Mouse (Mus musculus) heart, adult 8-10 months (tissue): ENCODE measurements around the gene Gm20388. TPM values are rescaled to one million over a fixed set of nuclear protein-coding genes. Genes with fewer than 3 reads are reported as not detected.
"Not testable (repeated sequence)": the region's sequence is repeated elsewhere in the genome, so short reads cannot be mapped to it uniquely, and the experiment has no call there.

Experiments
- DNase-seq: peaks from one replicate; pipeline ENCODE4 v3.0.0; 2022; ENCODE audit warnings: low spot score
- total RNA-seq, 4 experiments: library from RNA; stranded (reverse); gene quantifications; 2 replicates each; pipeline ENCODE4 v1.2.4; 2022

Gm20388 gene
- total RNA-seq, 4 experiments from 2014 or later: 4.2 to 6.7 TPM; not detected in 2

DNA sequence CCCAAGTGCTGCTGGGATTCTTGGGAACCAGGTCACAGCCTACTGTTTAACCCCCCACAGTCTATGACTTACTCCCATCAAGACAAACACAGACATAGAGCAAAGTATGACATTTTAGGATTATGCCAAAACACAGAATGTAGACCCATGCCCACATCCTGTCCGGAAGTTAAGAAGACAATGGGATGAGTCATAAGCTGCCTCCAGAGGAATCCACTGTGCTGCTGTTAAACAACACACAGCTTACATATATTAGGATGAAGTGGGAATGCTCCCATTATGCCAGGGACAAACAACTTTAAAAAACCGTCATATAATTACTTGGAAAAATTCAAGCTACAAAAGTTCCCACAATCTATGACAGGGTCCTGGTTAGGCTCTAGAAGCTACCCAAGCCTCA lies 3079.3 kb downstream of the Gm20388 start:
- DNase-seq: no peak

DNA sequence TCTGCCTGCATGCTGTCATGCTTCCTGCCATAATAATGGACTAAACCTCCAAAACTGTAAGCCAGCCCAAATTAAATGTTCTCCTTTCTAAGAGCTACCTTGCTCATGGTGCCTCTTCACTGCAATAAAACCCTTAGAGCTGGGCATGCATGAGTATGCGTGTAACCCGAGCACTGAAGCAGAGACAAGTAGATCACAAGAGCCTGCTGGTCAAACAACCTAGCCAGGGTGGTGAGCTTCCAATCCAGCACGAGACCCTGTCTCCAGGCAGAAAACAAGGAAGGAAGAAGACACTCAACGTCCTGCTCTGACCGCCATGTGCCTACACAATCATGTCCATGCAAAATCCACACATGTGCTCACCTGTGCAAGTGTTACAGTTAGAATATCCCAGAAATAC lies 3080.7 kb downstream of the Gm20388 start:
- DNase-seq: no peak

DNA sequence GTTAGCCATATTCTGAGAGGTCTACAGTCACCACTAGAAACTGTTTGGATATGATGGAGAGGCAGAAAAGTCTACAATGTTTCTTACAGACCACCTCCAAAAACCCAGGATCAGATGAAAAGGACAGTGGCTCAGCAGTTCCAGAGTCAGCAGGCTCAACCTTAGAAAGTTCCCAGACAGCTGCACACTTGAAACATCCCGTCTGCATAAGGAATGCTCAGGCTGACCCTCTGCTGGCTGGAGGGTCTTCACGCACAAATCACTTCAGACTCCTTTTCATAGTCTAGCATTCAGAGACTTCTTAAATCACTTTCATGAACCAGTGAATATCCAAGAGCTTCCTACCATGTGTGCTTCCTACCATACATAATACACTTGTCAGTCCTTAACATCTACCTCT lies 3081.7 kb downstream of the Gm20388 start:
- DNase-seq: no peak

DNA sequence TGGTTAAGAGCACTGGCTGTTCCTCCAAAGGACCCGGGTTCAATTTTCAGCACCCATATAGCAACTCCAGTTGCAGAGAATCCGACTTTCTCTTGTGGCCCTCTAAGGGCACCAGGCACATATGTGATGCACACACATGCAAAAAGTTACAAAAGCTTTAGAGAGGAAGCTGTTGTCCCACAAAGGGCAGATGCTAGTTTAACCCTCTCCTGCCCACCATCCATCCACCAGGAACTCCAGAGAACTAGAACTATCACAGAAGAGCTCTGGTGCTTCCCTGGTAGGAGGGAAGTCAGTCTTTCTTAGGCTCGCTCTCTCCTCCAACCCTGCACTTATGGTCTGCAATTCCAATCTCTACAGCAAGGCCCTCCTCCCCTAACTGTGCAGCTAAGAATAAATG lies 3082.4 kb downstream of the Gm20388 start:
- no peak for DNase-seq

DNA sequence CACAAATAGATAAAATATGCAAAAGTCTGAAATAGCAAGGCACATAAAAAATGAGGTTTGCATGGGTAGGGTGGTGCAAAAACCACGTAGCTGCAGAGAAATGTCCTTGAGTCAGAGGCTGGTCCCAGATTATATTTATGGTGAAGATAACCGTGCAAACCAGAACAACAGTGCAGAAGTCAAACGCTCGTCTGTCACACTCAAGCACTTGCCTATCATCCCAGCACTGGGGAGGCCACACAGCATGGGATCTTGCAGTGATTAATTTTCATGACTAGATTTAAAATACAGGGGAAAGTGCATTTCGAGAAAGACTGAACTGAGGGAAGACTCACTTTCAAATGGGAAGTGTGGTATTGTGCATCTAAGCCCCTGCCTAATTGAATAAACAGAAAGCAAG lies 3083.1 kb downstream of the Gm20388 start:
- no peak for DNase-seq

DNA sequence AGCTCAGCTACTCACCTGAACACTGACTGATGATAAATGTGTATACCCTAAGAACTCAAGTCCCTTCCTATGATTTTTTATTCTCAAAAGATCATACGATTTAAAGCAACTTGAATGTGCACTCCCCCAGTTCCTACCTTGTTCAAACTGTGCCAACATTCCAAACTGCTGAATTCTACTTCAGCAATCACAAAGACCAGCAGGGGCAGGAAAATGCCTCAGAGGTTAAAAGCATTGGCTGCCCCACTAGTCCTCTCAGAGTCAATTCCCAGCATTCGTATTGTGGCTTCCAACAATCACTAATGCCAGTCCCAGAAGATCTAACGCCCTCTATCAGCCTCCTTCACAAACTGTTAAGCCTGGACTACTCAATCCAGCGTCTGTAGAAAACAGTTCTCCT lies 3087.3 kb downstream of the Gm20388 start:
- no peak for DNase-seq

DNA sequence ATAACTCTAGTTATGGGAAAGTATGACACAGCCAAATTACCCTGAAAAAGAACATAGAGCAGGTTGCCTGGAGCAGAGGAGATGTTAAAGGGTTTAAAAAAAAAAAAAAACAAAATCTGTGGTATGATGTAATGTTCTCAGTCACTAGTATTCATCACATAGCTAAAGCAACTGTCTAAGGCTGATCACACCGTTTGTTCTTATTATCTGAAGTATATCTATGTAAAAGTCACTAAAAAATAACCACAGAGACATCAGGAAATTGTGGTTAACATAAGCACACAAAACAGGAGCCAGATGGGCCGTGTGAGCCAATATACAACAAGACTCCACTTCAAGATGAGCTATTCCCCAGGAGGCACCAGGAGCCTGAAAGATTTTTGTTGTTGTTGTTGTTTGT lies 3089.7 kb downstream of the Gm20388 start:
- DNase-seq: no peak

DNA sequence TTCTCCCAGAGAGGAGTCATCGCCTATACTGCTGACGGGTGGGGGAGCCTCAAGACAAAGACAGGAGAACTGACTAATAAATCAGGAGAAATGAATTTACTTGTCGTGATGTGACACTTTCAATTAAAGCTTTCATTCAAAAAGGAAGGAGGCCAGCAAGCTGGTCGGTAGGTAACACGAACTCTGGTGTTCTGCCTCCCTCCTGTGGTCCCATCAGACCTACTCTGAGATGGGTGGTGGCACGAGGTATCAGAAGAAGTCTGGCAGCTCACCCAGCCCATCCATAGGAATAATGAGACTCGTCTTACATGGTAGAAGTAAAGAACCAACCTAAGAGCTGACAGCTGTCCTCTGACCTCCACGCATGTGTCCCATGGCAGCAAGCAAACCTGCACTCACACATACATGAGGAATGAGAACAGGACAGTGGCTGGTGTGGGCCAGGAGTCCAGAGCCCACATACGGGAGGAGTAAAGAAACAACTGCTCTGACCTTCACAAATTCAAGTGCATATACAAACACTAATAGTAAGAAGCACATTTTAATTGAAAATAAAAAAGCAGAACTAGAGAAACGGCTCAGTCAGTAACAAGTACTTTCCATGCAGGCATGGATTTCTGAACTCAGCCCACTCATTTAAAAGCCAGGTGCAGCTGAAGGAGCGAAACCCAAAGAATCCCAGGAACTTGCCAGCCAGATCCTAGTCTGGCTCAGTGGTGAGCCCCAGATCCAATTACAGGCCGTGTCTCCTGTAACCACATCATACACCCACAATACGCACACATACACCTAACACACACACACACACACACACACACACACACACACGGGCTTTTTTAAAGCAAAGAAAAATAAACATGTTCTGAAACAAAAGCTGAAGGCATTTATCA lies 3093.6 kb downstream of the Gm20388 start:
- DNase-seq: no peak

DNA sequence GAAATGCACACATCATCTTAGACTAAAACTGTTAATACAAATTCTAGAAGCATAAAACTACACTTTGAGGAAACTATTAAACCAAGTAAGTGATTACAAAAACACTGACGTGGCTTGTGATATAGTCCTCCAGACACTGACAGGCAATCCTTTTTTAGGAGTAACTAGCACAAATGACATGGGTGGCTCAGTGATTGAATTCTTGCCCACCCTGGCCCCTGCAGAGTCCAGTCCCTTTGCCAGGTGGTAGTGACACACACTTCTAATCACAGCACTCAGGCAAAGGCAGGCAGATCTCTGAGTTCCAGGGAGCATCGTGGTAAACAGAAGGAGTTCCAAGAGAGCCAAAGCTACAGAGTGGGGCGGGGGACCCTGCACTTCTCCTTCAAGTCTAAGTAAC lies 3094.7 kb downstream of the Gm20388 start:
- no peak for DNase-seq

DNA sequence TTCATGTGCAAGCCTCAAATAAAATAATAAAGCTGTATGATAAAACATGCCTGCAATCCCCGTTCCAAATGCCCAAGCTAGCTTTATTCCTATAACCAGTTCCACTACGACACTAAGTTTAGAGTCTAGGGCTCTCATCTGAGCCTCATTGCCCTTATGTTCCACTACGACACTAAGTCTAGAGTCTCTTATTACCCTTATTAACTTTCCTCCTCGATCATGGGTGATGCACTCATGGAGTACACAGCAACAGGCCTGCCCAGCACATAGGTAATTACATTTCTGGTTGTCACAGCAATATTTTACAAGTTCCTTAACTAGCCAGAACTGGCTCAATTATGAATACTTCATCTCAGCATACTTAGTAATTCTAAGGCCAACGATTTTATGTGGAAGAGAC lies 3095.2 kb downstream of the Gm20388 start:
- no peak for DNase-seq

DNA sequence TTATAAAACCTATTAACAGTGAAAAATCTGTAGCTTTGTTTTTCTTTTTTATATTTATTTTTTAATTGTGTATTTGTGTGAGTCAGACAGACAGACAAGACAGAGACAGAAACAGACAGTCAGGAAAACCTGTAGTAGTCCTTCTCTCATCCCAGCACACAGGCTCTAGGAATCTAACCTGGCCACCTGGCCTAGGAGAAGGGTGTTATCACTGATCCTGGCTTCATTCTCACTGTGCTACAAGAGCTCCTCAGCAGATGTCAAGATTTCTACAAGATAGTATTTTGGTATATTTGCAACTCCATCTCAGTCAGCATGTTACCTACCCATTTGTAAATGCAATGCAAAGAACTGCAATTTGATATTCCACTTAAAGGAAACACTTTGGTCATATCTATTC lies 3100.7 kb downstream of the Gm20388 start:
- no peak for DNase-seq

DNA sequence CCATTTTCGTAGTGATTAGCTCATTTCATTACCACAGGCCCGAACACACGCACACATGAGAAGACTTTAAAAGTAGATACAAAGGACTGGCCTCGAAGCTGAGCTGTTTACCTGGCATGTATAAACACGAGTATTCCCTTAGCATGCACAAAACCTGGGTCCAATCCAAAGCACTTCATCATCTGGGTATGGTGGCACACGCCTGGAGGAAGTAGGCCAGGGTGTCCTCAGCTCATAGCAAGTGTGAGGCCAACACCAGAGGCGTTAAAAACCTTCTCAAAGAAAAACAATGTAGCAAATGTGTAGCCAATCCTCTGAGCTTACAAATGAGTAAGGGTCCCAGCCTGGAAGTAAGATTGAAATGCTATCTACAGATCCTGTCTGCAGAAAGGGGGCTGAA lies 3103.8 kb downstream of the Gm20388 start:
- no peak for DNase-seq

DNA sequence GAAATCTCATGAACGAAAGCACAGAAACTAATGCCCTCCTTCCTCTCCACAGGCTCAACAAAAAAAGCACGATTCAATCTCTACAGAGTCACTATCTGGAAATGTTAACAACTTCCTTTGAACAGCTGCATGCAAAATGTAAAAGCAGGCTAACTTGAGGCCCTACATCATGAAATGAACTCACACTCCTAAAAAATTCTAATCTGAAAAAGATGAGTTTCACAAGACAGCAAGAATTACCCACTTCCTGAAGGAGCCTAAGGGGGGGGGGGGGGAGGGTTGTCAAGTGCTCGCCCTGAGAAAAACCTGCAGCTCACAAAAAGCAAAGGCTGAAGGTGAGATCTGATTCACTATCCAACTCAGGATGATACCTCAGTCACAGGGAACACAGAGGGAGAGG lies 3104.4 kb downstream of the Gm20388 start:
- no peak for DNase-seq

DNA sequence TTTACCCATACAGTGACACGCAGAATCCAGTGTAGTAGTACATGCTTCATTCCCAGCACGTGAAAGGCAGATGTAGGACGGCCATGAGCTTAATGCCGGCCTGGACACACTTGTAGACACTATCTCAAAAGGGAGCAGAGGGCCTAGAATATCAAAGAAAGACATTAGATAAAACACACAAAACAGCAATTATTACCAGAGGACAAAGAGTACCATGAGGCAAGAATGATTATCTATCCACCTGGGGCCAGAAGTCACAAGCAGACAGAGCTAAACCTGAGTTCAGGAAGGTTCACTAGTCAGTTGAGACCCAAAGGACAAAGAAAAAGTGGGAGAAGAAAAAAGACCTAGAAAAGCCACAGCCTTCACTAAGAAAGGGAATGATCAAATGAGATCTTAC lies 3106.5 kb downstream of the Gm20388 start:
- DNase-seq: no peak

DNA sequence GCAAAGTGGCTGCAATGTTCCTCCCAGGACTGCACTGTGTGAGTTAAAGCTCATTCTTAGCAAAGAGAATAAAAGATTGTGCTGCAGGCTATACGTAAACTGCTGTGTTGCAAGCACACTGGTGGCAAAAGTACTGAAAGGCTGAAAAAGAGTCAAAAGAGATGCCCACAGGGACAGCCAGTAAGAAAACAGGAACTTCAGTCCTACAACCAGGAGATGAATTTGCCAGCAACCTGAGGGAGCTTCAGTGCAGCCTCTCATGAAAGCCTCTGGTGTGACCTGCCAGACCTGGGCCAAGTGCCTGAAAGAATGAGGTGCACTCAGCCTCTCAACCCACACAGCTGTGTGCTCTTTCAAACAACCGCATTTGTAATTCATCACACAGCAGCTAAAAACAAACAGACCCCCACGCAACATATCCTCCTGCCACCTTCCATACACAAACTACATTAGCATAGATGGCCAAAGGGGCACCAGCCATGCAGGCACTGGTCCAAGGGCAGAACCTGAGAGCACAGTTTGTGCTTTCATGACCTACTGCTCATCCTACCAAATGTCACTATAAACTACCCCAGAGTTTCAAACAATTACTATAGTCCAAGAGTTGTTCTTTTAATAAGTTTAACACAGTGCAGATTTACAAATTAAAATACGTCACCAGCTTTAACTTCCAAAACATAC lies 3108.0 kb downstream of the Gm20388 start:
- no peak for DNase-seq

DNA sequence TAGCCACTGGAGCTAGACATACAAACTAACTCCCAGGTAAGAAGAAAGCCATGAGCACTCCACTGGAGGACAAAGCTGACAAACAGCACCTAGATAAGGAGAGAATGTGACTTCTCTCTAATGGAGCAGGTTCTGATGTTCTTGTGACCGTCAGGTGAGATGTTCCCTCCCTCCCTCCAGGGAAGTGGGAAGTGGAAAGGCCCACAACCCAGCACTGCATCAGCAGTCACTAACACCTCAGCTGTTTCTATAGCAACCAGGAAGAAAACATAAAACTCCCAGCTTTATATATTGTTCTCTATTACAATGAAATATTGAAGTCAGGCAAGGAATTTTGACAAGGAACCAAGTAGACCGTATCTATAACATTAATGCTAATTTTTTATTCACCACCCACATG lies 3109.4 kb downstream of the Gm20388 start:
- no peak for DNase-seq

DNA sequence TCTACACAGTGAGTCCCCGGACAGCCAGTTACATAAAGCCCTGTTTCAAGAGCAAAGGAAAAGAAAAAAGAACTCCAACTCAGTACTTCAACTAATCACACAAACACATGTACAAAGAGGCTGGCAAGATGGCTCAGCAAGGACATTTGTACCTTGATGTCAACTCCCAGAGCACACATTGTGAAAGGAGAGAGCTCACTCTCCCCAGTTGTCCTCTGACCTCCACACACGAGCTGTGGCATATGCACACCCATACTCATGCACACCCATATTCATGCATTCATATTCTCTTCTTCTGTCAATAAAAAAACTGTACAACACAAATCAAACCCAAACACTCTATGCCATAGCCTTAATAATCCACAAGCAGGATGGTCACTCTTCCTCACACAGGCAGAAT lies 3110.2 kb downstream of the Gm20388 start:
- no peak for DNase-seq

DNA sequence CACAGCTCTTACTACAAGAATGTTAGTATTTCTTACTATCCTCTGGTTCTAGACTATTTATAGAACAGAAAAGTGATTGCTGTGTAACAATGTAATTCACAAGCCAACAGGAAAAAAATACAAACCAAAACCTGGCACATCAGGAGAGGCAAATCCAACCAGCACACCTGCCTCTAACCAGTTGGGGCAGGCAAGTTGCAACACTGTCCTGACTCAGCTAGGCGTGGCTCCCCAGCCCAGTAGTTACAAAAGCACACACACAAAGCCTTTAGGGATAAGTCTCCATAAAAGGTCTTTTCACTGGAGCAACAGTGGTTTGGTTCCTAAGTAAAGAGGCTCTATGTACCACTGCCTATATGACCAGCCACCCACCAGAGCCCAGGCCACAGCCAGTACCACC lies 3110.6 kb downstream of the Gm20388 start:
- DNase-seq: no peak

DNA sequence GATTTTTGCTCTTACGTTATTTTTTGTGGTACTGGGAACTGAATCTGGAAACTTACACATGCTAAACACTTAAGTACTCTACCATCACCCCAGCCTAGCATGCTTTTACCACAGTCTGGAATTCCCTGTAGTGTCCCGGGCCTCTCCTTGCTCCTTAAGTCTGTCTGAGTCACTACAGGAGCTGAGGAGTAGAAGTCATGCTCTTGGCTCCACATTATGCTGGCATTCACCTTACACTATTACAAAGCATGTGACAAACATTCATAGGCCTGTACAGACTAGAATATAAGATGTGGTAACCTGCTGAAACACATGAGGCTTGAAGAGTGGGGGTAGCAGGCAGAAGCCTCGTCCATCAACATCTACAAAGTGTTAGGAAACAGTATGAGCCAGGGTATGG lies 3112.1 kb downstream of the Gm20388 start:
- no peak for DNase-seq

DNA sequence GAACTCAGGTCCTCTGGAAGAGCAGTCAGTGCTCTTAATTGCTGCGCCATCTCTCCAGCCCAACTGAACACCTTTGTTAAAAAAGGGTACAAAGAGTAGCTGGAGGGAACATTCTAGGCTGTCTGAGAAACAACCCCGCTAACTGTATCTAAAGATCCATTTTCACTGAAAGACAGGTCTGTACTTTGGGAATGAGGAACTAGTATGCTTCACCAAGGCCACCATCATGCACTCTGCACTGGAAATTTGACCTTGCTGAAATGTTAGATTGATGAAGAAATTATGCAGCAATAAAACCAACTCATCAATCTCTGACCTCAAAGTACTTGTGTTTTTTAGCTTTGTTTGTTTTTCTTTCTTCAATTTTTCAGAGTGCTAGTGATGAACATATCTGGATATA lies 3113.6 kb downstream of the Gm20388 start:
- DNase-seq: no peak

DNA sequence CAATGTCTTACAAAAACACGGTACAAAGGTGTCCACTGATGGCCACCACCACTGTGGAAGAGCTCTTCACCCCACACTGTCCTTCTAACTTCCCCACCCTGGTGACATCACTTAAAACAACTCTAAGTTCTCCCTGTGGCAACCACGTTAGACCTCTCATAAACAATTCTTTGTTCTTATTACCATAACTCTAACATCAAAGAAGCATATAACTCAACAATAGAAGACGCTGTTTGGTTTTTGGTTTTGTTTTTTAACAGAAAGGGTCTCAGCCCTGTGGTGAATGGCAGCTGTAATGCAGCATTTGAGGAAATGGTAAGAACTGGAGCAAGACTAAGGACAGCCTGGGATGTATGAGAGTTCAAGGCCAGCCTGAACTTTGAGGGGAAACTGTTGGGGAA lies 3115.3 kb downstream of the Gm20388 start:
- no peak for DNase-seq

DNA sequence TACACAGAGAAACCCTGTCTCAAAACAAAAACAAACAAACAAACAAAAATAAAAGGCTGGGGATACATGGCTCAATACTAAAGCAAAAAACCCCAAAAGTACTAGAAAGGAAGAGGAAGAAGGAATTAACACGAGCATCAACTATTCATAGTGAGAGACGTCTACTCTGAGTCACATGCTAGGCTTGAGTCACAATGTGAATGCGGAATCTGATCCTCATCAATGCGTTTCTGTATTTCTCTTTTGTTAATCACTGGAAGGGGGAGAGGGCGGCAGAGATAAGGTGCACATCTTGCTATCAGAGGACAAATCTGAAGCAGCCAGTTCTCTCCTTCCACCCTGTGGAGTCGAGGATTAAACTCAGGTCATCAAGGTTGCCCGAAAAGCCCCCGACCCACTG lies 3117.1 kb downstream of the Gm20388 start:
- DNase-seq: no peak

DNA sequence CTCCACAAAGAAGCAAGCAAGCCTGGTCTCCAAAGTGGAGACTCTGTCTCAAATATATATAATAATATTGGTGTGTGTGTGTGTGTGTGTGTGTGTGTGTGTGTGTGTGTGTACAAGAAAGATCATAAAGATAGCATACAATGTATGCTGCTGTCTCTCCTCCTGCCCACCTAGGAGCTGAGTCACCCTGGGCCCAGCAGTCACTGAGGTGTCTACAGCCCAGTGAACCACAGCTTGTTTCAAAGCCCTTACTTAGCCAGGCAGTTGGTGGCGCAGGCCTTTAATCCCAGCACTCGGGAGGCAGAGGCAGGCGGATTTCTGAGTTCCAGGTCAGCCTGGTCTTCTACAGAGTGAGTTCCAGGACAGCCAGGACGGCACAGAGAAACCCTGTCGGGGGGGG lies 3119.4 kb downstream of the Gm20388 start:
- not testable (repeated sequence) for DNase-seq
